Mouse (Mus musculus): ENCODE measurements around the gene Zfp618. TPM values are rescaled to one million over a fixed set of nuclear protein-coding genes. Genes with fewer than 3 reads are reported as not detected.

Gene Zfp618
- total RNA-seq (2015; ENCODE audit: low replicate concordance) (not detected in 2 replicates), total RNA-seq (2017; ENCODE audit: low replicate concordance) (not detected in 2 replicates)

DNA sequence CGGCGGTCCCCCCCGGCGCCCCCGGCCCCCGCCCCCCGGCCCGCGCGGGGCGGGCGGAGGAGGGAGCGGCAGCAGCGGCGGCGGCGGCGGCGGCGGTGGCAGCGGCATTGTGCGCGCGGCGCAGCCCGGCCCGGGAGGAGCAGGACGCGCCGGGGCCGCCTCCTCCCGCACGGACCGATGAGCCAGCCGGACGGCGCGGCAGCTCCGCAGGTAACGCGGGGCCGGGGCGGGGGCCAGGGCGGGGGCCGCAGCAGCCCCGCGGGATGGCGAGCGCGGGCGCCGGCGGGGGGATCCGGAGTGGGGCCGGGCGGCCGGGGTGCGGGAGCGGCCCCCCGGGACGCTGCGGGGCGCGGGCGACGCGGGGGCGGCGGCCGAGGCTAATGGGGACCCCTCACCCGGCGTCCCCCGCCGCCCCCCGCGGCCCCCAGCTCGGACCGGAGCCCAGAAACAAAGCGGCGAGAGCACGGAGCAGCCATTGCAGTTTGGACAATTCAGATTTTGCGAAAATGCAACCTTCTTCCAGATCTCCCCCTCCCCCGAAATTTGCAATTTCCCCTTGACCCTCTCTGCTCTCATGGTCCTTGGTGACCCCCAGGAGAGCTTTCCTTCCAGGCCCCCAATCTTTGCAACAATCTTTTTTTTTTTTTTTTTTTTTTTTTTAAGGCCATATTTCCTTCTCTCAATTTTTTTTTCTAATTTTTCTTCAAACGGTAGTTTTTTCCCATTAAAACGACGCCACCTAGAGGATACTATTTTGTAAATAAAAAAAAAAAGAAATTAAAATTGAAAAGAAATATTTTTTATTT is at the start of gene Zfp618:
Gene Zfp618 (plus strand): TSS at position 77 of the 806 bp plus-strand sequence.
- no peak for ATAC-seq (replicated peaks; ENCODE audit: low FRiP score, poor library complexity, severe bottlenecking)

GRCm38 (mm10) chr4:62917056-62917455 is 48.3 kb upstream of the Zfp618 start:
- ATAC-seq (replicated peaks; ENCODE audit: low FRiP score, poor library complexity, severe bottlenecking): no peak

DNA sequence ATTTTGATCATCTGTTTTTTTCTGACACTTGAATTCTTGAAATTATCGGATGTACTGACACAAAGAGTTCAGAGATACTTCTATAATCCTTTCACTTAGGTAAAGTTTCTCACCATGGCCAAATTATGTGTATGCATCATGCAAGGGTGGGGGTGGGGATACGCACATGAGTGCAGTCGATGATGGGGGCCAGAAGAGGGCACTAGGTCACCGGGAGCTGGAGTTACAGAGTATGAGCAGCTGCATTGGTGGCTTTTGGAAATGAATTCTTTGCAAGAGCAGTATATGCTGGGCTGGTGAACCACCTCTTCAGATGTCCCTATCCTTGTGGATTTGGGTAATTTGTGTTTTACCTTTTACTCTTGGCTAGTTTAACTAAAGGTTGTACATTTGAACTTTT is 31.6 kb upstream of the Zfp618 start:
- no peak for ATAC-seq (replicated peaks; ENCODE audit: low FRiP score, poor library complexity, severe bottlenecking)

DNA sequence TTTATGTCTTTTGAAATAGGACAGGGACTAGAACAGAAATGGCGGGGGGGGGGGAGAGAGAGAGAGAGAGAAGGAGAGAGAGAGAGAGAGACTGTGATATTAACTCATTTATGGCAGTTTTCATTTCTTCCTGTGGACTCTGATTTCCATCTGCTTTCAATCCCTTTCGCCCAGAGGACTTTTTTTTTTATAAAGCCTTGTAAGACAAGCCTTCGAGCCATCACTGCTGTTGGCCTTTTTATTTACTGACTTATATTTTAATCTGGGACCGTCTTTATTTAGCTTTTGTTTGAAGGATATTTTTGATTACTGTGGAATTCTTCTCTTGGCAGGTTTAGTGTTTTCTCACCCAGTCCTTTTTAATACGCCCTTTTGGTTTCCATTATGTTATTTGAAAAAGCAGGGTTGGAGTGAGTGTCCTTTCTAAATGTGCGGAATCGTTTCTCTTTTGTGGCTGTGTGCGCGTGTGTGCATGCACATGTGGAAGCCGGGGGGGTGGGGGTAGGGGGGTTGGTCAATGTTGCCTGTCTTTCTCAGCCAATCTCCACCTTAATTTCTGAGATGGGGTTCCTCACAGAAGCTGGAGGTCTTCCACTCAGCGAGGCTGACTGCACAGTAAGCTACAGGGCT is 29.7 kb upstream of the Zfp618 start:
- ATAC-seq (replicated peaks; ENCODE audit: low FRiP score, poor library complexity, severe bottlenecking): no peak

DNA sequence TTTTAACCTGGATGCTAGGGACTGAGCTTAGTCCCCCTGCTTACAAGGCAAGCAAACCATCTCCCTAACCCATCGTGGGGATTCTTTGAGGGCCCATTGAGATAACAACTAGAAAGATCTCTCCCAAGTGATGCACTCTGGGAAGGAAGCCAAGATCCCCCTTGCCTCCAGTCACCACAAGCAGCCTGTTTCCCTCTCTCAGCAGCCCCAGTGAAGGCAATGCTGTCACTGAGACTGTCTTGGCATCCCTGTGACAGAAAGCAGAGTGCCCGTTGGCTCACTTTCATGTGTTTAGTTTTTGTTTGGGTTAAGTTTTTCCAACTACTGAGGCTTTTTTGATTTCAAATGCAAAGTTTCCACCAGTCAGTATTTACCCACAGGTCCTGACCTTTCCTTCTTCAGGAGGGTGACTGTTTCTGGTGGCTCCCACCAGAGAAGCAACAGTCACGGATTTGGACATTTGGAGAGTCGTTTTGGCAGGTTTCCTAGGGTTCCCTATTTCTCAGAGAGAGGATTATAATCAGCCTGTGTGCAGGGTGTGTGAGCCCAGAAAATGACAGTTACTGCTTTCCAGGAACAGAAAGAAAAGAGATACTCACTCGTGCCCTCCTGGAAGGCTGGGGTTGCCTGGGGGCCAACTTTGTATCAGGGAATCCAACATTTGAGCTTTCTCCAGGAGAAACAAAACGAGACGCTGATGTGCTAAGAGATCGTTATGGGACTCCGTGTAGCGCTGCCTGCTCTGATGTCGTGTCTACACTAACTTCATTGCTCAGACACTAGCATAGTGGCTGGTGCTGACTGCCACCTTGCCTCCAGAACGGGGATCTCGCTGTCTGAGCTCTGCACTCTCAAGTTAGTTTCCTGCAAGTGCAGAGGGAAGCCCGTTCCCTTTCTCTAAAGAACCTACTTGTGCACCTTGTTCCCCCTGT is 23.1 kb upstream of the Zfp618 start:
- ATAC-seq (replicated peaks; ENCODE audit: low FRiP score, poor library complexity, severe bottlenecking): no peak

DNA sequence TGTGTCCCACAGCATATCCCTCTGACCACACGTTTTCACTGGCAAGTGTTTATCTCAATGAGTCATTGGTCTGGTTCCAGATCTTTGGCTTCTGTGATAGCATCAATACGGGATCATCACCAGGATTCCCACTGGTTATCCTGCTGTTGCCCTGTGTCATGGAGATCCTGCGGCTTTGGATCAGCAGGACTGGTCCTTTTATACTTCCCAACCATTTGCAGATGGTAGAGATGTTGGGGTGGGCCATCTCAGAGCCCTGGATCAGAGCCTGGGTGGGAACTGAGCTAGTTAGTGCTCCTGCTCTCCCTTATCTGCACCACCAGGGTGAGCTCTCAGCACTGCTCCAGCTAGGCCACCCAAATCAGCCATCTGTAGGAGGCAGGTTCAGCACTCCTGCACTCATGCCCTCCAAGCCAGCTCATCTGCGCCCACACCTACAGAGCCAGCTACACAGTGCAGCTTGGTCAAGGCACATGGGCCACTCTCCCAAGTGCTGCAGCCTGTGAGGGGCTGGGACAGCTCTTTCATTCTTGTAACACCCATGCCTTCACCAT is 21.0 kb upstream of the Zfp618 start:
- ATAC-seq (replicated peaks; ENCODE audit: low FRiP score, poor library complexity, severe bottlenecking): no peak

DNA sequence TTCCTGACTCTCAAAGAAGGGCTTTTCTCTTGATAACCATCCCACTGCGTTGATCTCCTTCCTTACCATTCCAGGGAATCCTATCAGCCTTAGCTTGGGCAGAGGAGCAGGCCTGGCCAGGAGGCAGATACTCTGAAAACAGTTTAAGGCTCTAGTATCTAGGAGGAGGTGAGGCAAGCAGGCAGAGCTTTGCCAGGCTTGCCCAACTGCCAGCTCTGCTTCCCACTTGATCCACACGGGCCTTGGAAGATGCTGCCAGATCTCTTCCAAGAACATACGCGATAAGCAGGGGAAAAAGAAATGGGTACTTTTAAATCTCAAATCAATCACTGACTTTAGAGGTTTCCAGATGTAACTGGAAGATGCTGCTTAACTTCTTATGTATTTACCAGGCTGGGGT is 1.6 kb upstream of the Zfp618 start:
- no peak for ATAC-seq (replicated peaks; ENCODE audit: low FRiP score, poor library complexity, severe bottlenecking)

GRCm38 (mm10) chr4:62964844-62965496 is 403 bp upstream of the Zfp618 start:
- no peak for ATAC-seq (replicated peaks; ENCODE audit: low FRiP score, poor library complexity, severe bottlenecking)

GRCm38 (mm10) chr4:62969526-62969925 is 4.2 kb downstream of the Zfp618 start:
- no peak for ATAC-seq (replicated peaks; ENCODE audit: low FRiP score, poor library complexity, severe bottlenecking)

GRCm38 (mm10) chr4:62971991-62972390 is 6.6 kb downstream of the Zfp618 start:
- ATAC-seq (replicated peaks; ENCODE audit: low FRiP score, poor library complexity, severe bottlenecking): no peak

- no peak for ATAC-seq (replicated peaks; ENCODE audit: low FRiP score, poor library complexity, severe bottlenecking)
Measured at GRCm38 (mm10) chr4:62973086-62973485, 7.7 kb downstream of the Zfp618 start.

DNA sequence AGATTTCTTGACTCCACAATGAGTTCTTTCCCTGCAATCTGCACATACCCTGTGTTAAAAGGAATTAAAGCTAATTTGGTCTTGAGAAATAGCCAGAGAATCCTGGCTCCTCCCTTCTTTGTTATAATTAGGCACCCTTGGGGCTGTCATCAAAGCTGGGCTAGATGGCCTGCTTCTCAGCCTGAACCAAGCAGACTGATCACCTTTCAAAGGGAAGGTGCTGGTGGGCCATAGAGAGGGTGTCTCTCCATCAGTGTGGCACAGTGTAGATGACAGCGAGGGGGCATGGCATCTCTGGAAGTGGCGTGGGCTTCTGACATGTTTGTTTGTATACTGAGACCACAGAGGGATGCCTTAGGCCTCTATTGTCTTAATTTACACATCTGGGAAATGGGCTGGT is 9.5 kb downstream of the Zfp618 start:
- ATAC-seq (replicated peaks; ENCODE audit: low FRiP score, poor library complexity, severe bottlenecking): no peak

GRCm38 (mm10) chr4:62975541-62975940 is 10.2 kb downstream of the Zfp618 start:
- ATAC-seq (replicated peaks; ENCODE audit: low FRiP score, poor library complexity, severe bottlenecking): no peak

GRCm38 (mm10) chr4:62977454-62977853 is 12.1 kb downstream of the Zfp618 start:
- no peak for ATAC-seq (replicated peaks; ENCODE audit: low FRiP score, poor library complexity, severe bottlenecking)

DNA sequence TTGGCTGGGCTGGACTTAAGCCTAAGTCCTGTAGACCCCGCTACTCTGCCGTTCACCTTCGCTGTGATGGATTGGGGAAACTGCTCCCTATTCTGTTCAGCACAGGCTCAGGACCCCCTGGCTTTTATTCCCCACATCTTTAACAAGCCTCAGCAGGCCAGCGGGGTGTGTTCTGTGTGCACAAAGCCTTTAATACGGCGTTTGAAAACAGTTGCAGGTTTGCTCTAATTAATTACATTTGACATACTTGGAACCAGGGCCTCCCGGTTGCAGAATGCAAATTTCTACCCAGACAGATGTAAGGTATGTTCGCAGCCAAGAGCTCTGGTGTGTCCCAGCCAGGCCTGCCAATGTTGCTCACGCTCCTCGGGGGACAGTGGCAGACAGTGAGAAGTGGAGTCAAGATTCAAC is 13.1 kb downstream of the Zfp618 start:
- no peak for ATAC-seq (replicated peaks; ENCODE audit: low FRiP score, poor library complexity, severe bottlenecking)

GRCm38 (mm10) chr4:62981572-62981971 is 16.2 kb downstream of the Zfp618 start:
- no peak for ATAC-seq (replicated peaks; ENCODE audit: low FRiP score, poor library complexity, severe bottlenecking)

DNA sequence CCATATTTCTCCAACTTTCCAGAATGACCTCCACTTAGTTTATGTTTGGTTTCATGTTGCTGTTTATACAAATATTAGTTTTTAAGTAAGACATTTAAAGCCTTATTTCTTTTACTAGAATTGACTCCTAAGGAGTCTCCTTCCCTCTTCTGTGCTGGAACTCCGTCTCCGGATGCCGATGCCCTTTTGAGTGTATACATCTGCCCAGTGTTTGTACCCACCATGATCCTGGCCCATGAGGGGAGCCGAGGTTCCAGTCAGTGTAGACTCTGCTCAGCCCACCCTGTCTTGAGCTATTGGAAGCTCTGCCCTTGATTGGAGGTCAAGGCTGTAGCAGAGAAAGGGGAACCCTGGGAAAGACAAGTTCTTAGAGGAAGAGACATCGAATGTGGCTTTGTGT is 18.2 kb downstream of the Zfp618 start:
- ATAC-seq (replicated peaks; ENCODE audit: low FRiP score, poor library complexity, severe bottlenecking): no peak

DNA sequence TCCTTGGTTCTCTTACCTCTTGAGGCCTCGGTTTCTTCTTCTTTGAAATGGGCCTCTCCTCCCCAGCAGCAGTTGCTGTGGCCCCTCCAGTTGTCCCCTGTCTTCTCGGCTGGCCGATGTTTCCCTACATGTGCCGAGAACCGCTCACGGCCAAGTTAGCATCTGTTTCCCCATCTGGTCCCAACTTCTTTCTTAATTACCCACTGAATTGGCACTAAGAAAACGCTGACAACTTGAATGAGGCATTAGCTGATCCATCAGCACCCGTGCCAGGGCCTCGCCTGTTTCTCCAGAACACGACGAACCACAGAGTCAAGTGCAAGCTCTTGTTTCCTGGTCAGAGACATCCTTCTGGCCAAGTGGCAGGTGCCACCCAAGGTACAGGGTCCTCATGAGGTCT is 26.0 kb downstream of the Zfp618 start:
- ATAC-seq (replicated peaks; ENCODE audit: low FRiP score, poor library complexity, severe bottlenecking): no peak

- no peak for ATAC-seq (replicated peaks; ENCODE audit: low FRiP score, poor library complexity, severe bottlenecking)
Measured at GRCm38 (mm10) chr4:62993190-62993589, 27.8 kb downstream of the Zfp618 start.

- ATAC-seq (replicated peaks; ENCODE audit: low FRiP score, poor library complexity, severe bottlenecking): no peak
Measured at GRCm38 (mm10) chr4:62997606-62998005, 32.2 kb downstream of the Zfp618 start.

Measured in erythroblast, adult 5-6 weeks (primary cell).